Mouse (Mus musculus) lung, postnatal 0 days (tissue): Measurements from ENCODE around the gene Ahnak. TPM values are rescaled to one million over a fixed set of nuclear protein-coding genes. Genes with fewer than 3 reads are reported as not detected.

ENCODE experiments used
- ATAC-seq: fragments of 200-750 bp; cut with Nextera tagmentation; 2 replicates; pipeline ENCODE4 v1.8.0; 2017; ENCODE audit warnings: moderate library complexity
- DNase-seq: peaks from one replicate; pipeline ENCODE4 v3.0.0-alpha.2; 2016; ENCODE audit warnings: low spot score
- H3K27ac ChIP-seq: fragments of 300-500 bp; sonication (generic); 2 replicates; pipeline ENCODE4 v1.5.1; 2014; ENCODE audit warnings: antibody characterized with exemption, mild to moderate bottlenecking, low read length, mixed read lengths
- H3K27me3 ChIP-seq: fragments of 300-500 bp; sonication (generic); replicated peaks from 2 replicates; pipeline ENCODE4 v1.6.1; 2014; ENCODE audit warnings: low read length, mixed read lengths; ENCODE audit not compliant: insufficient read depth
- H3K36me3 ChIP-seq: fragments of 300-500 bp; sonication (generic); 2 replicates; pipeline ENCODE4 v1.6.1; 2014; ENCODE audit warnings: low read length, mixed read lengths; ENCODE audit not compliant: insufficient read depth
- H3K4me1 ChIP-seq: fragments of 300-500 bp; sonication (generic); 2 replicates; pipeline ENCODE4 v1.6.1; 2014; ENCODE audit warnings: antibody characterized with exemption, low read depth, low read length, mixed read lengths; ENCODE audit not compliant: insufficient read depth
- H3K4me2 ChIP-seq: fragments of 300-500 bp; sonication (generic); replicated peaks from 2 replicates; pipeline ENCODE4 v1.6.1; 2014; ENCODE audit warnings: low read depth, mild to moderate bottlenecking, low read length, moderate library complexity, mixed read lengths
- H3K4me3 ChIP-seq: fragments of 300-500 bp; sonication (generic); 2 replicates; pipeline ENCODE4 v1.5.1; 2014; ENCODE audit warnings: low read depth, low read length
- H3K9ac ChIP-seq: fragments of 300-500 bp; sonication (generic); replicated peaks from 2 replicates; pipeline ENCODE4 v1.6.1; 2014; ENCODE audit warnings: low read depth, mild to moderate bottlenecking
- H3K9me3 ChIP-seq: fragments of 300-500 bp; sonication (generic); 2 replicates; pipeline ENCODE4 v1.6.1; 2016; ENCODE audit warnings: low read length, mixed read lengths
- CTCF ChIP-seq: IDR thresholded peaks from 2 replicates; pipeline ENCODE4 v1.5.1; 2016; ENCODE audit warnings: antibody characterized with exemption, mild to moderate bottlenecking
- EP300 ChIP-seq: IDR thresholded peaks from 2 replicates; pipeline ENCODE4 v1.6.1; 2016; ENCODE audit warnings: antibody characterized with exemption, mild to moderate bottlenecking, control low read depth
- WGBS: fragments of 180-500 bp; shearing (Covaris S2); extraction: QIAGEN DNeasy Blood & Tissue Kit; methylation state at CpG from one replicate; pipeline ENCODE4 v1.1.7; 2014; 5-methylcytosine and 5-hydroxymethylcytosine counted together
- polyA plus RNA-seq: library from polyadenylated mRNA; unstranded; fragments of >200 nt; fragmentation: Nextera tagmentation; extraction: Ambion mirVana; gene quantifications from 2 replicates; pipeline ENCODE4 v1.2.1, GENCODE M21; 2015

Gene Ahnak
- polyA plus RNA-seq, 1 experiment from 2014 or later, result 151 TPM

- H3K27me3 ChIP-seq, result no peaks in the 10 kb centered on the region
- TF ChIP-seq CTCF (no peak), EP300 (no peak)
- no peaks in the 10 kb centered on the region for H3K36me3 ChIP-seq
- H3K9ac ChIP-seq, result no peak overlapping the region
- DNase-seq (no peak), ATAC-seq (no peak)
- no peak overlapping the region for H3K4me2 ChIP-seq
- no peak overlapping the region for H3K4me3 ChIP-seq
- H3K9me3 ChIP-seq, result no peaks in the 10 kb centered on the region
- no peaks in the 10 kb centered on the region; the same call in 1 of the 2 replicates for H3K4me1 ChIP-seq
- WGBS, result 65% methylated on average over 4 of the region's 4 CpGs
- peak overlapping the region; percentile 6 for H3K27ac ChIP-seq
Observed at GRCm38 (mm10) chr19:9039266-9039665, 50.2 kb downstream of the Ahnak start.

- Histone ChIP-seq H3K27ac (peak overlapping the region; percentile 6; the same call in 1 of the 2 replicates), H3K4me2 (no peak overlapping the region), H3K4me3 (no peak overlapping the region), H3K9me3 (no peaks in the 10 kb centered on the region), H3K9ac (no peak overlapping the region), H3K4me1 (no peaks in the 10 kb centered on the region; the same call in 1 of the 2 replicates), H3K27me3 (no peaks in the 10 kb centered on the region), H3K36me3 (no peaks in the 10 kb centered on the region)
- WGBS, result 15% methylated on average over 7 of the region's 7 CpGs
- ATAC-seq, result peak; percentile 85
- TF ChIP-seq EP300 (peak; percentile 73), CTCF (no peak)
- peak; percentile 75 for DNase-seq
Observed at GRCm38 (mm10) chr19:9039928-9040327, 50.8 kb downstream of the Ahnak start.

GRCm38 (mm10) chr19:9040649-9041048 is 51.6 kb downstream of the Ahnak start:
- DNase-seq, result no peak
- Histone ChIP-seq H3K9me3 (no peaks in the 10 kb centered on the region), H3K9ac (no peak overlapping the region), H3K4me3 (no peak overlapping the region), H3K4me1 (no peaks in the 10 kb centered on the region; the same call in 1 of the 2 replicates), H3K27ac (no peak overlapping the region), H3K4me2 (no peak overlapping the region), H3K27me3 (no peaks in the 10 kb centered on the region), H3K36me3 (no peaks in the 10 kb centered on the region)
- ATAC-seq, result no peak
- 79% methylated on average over 6 of the region's 6 CpGs for WGBS
- TF ChIP-seq EP300, result no peak
- TF ChIP-seq CTCF, result no peak

- Histone ChIP-seq H3K4me2 (no peak overlapping the region), H3K36me3 (no peaks in the 10 kb centered on the region), H3K4me3 (no peak overlapping the region), H3K27me3 (no peaks in the 10 kb centered on the region), H3K9ac (no peak overlapping the region), H3K9me3 (no peaks in the 10 kb centered on the region), H3K4me1 (no peaks in the 10 kb centered on the region; the same call in 1 of the 2 replicates), H3K27ac (no peak overlapping the region)
- DNase-seq, result no peak
- no peak for ATAC-seq
- TF ChIP-seq EP300 (no peak), CTCF (no peak)
Observed at GRCm38 (mm10) chr19:9041074-9041473, 52.0 kb downstream of the Ahnak start.

GRCm38 (mm10) chr19:9043123-9043522 is 54.0 kb downstream of the Ahnak start:
- no peak for ATAC-seq
- H3K36me3 ChIP-seq, result no peaks in the 10 kb centered on the region
- WGBS, result 94% methylated on average over 1 of the region's 1 CpGs

GRCm38 (mm10) chr19:9044291-9044690 is 55.2 kb downstream of the Ahnak start:
- no peak overlapping the region for H3K4me3 ChIP-seq
- ATAC-seq, result 0 out of 2 replicates have a peak, but pooled peaks have one; percentile 6
- H3K4me1 ChIP-seq, result peaks cover 3% of the 10 kb centered on the region; the same call in 1 of the 2 replicates
- no peaks in the 10 kb centered on the region for H3K9me3 ChIP-seq
- H3K36me3 ChIP-seq, result no peaks in the 10 kb centered on the region
- 66% methylated on average over 4 of the region's 4 CpGs for WGBS
- DNase-seq, result no peak
- no peaks in the 10 kb centered on the region for H3K27me3 ChIP-seq
- H3K27ac ChIP-seq, result no peak overlapping the region
- H3K4me2 ChIP-seq, result no peak overlapping the region
- no peak overlapping the region for H3K9ac ChIP-seq
- peak; percentile 23; the same call in 1 of the 2 replicates for TF ChIP-seq EP300
- no peak for TF ChIP-seq CTCF

More at GRCm38 (mm10) chr19:9043123-9043522, 54.0 kb downstream of the Ahnak start:
- H3K27me3 ChIP-seq, result no peaks in the 10 kb centered on the region
- TF ChIP-seq EP300 (no peak), CTCF (no peak)
- no peak overlapping the region for H3K27ac ChIP-seq
- no peak for DNase-seq
- H3K4me1 ChIP-seq, result peaks cover 3% of the 10 kb centered on the region; the same call in 1 of the 2 replicates
- no peak overlapping the region for H3K9ac ChIP-seq
- H3K9me3 ChIP-seq, result no peaks in the 10 kb centered on the region
- no peak overlapping the region for H3K4me2 ChIP-seq
- H3K4me3 ChIP-seq, result no peak overlapping the region
